ENCODE assay signal across 8 mouse cellular contexts in the genomic region with DNA sequence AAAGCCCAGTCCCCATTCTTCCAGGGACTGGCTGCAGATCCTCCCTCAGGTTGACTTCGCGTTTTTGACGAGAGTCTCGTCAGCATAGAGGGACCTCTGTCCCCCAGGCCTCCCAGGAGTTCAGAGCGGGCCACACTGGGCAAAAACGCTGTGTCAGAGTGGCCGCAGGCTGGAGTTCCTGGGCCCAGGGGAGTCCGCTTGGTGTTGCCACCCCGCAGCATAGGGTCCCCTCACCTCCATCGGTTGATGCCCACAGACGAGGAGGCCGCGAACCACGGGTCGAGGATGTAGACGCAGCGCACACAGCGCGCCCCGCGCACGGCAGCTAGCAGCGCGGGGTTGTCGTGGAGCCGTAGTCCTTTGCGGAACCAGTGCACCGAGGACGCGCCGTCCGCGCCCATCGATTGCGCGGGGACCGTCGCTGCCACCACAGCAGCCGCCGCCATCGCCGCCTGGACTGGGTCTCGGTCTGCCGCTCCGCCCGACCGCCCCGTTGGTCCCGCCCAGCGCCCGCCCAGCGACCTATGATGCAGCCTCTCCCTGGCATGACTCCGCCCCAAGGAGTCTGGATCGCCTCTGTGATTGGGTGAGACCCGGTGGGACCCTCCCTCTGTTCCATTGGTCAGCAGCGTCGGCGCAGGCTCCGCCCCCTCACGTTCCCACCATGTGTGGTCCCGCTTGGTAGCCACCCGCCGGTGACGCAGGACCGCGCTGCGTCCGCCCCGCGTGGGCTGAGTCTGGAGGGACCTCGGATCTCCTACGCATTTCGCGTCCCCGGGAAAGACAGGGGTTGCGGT. TPM values are rescaled to one million over a fixed set of nuclear protein-coding genes. Genes with fewer than 3 reads are reported as not detected.
A peak's percentile ranks its signal among the peaks of the same experiment; 100 is the strongest.
DNase-seq lines count a peak whose midpoint lies in the region; ATAC-seq lines count a peak whose summit lies in the region.

A gene (minus strand): TSS at position 466 of the 797 bp plus-strand sequence.

- peak within 1 kb of the TSS; percentile 60 for H3K4me2 ChIP-seq in hindbrain, embryonic 14.5 days (replicated peaks)

- under 1% methylated on average over 71 of the region's 76 CpGs for WGBS in hindbrain, embryonic 14.5 days

- DNase-seq in R1 (ENCODE audit: low read depth, low spot score): peak; percentile 98
- peak; percentile 99 for DNase-seq in cerebellum, postnatal 25 days
- DNase-seq in frontal cortex, postnatal 25 days (ENCODE audit: low spot score in 2 of 2): peak; percentile 92 to 98
- DNase-seq in hindbrain, embryonic 14.5 days (ENCODE audit: low spot score): peak; percentile 97
- peak; percentile 99 for DNase-seq in layer of hippocampus, postnatal 36 days
- DNase-seq in lung, postnatal 36 days: peak; percentile 99
- peak; percentile 99 for DNase-seq in retina, postnatal 1 day
- peak; percentile 95 to 98 for DNase-seq in urinary bladder, adult 18-20 months (ENCODE audit: low spot score in 2 of 2)

- peak within 1 kb of the TSS; percentile 88 for H3K4me3 ChIP-seq in hindbrain, embryonic 14.5 days (replicated peaks; ENCODE audit: low read length)

- peak; percentile 97 for ATAC-seq in hindbrain, embryonic 14.5 days (ENCODE audit: low FRiP score)

- H3K36me3 ChIP-seq in hindbrain, embryonic 14.5 days (replicated peaks; ENCODE audit: control insufficient read depth, insufficient read depth): no peaks in the 10 kb centered on the region

- no peaks in the 10 kb centered on the region for H3K9me3 ChIP-seq in hindbrain, embryonic 14.5 days (ENCODE audit: control insufficient read depth, low read length)

- H3K27me3 ChIP-seq in hindbrain, embryonic 14.5 days (ENCODE audit: control insufficient read depth, insufficient read depth, low read length): no peaks in the 10 kb centered on the region

- peak within 1 kb of the TSS; percentile 77 for H3K27ac ChIP-seq in hindbrain, embryonic 14.5 days

- peak within 1 kb of the TSS; percentile 83 for H3K9ac ChIP-seq in hindbrain, embryonic 14.5 days

- H3K4me1 ChIP-seq in hindbrain, embryonic 14.5 days (replicated peaks; ENCODE audit: control insufficient read depth, insufficient read depth, low read length): peaks cover 42% of the 10 kb centered on the region

RNA-seq across cellular contexts. Expression of the gene that starts here (rescaled TPM):
- polyA plus RNA-seq in hindbrain, embryonic 14.5 days (2014; fragmentation: Nextera tagmentation; extraction: Ambion mirVana): 34.6 and 35.5 TPM in 2 replicates
- total RNA-seq in layer of hippocampus, postnatal 36 days (2021): 100 to 1,000 TPM in 1 of 2 experiments, 10 to 100 TPM in 1; 93.7 to 101 TPM

Comparison
In these comparisons a context has a peak if more than half of its experiments do, and no peak if none do; other contexts are left out.
1. Peak in every context shown above with its lines: DNase-seq, ATAC-seq, H3K4me3 ChIP-seq and H3K27ac ChIP-seq.